Mouse (Mus musculus): ENCODE data around the gene Nodal. TPM values are rescaled to one million over a fixed set of nuclear protein-coding genes. Genes with fewer than 3 reads are reported as not detected.

Gene Nodal
- polyA plus RNA-seq, 1 experiment from 2014 or later: 0.12 TPM

DNA sequence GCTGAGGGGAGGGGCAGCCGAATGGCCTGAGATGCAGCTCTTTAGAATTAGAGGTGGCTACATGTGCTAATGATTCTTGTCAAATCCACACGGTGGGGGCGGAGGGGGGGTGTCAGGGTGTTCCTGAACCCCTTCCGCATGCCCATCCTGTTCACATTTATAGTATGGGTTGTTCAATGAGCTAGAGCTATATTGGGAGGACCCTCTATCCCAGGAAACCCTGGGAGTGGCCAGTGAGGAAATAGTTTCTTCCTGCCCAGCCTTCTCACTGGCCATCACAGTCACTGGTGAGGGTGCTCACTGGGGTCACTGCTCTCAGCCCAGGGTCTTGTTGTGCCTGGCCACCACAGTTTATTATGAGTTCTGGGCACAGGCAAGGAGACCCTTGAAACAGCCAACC is 2.2 kb downstream of the Nodal start:
- 50% methylated on average over 4 of the region's 4 CpGs for WGBS
- peaks cover 45% of the 10 kb centered on the region for H3K27me3 ChIP-seq (ENCODE audit: control insufficient read depth, insufficient read depth, low read length)
- no peak overlapping the region for H3K27ac ChIP-seq (replicated peaks in 1 of 2; ENCODE audit: control insufficient read depth in 1 of 2, insufficient read depth in 1 of 2, low read depth in 2 of 2, low read length in 2 of 2)
- no peak overlapping the region for H3K9ac ChIP-seq (ENCODE audit: low read length)
- H3K4me1 ChIP-seq (ENCODE audit: control insufficient read depth in 2 of 2, insufficient read depth in 2 of 2, low read length in 2 of 2): peaks cover 9 to 18% of the 10 kb centered on the region in 2 experiments
- no peak overlapping the region for H3K4me2 ChIP-seq (ENCODE audit: low read length)
- H3K36me3 ChIP-seq (ENCODE audit: control insufficient read depth, insufficient read depth, low read length): no peaks in the 10 kb centered on the region
- ATAC-seq (ENCODE audit: insufficient number of reproducible peaks, insufficient read depth, low FRiP score, low read depth): no peak
- H3K9me3 ChIP-seq (ENCODE audit: control insufficient read depth, low read length): no peaks in the 10 kb centered on the region
- no peak overlapping the region for H3K4me3 ChIP-seq (ENCODE audit: control insufficient read depth in 1 of 2, insufficient read depth in 1 of 2, low read depth in 1 of 2, low read length in 2 of 2)

- Histone ChIP-seq H3K4me1 (ENCODE audit: control insufficient read depth in 2 of 2, insufficient read depth in 2 of 2, low read length in 2 of 2) (peaks cover 9 to 28% of the 10 kb centered on the region in 2 experiments), H3K27me3 (ENCODE audit: control insufficient read depth, insufficient read depth, low read length) (peaks cover 25% of the 10 kb centered on the region), H3K27ac (replicated peaks in 1 of 2; ENCODE audit: control insufficient read depth in 1 of 2, insufficient read depth in 1 of 2, low read depth in 2 of 2, low read length in 2 of 2) (no peak overlapping the region), H3K4me2 (ENCODE audit: low read length) (no peak overlapping the region), H3K9me3 (ENCODE audit: control insufficient read depth, low read length) (no peaks in the 10 kb centered on the region), H3K4me3 (ENCODE audit: control insufficient read depth in 1 of 2, insufficient read depth in 1 of 2, low read depth in 1 of 2, low read length in 2 of 2) (no peak overlapping the region), H3K9ac (ENCODE audit: low read length) (no peak overlapping the region), H3K36me3 (ENCODE audit: control insufficient read depth, insufficient read depth, low read length) (no peaks in the 10 kb centered on the region)
- 88% methylated on average over 12 of the region's 12 CpGs for WGBS
- no peak for ATAC-seq (ENCODE audit: insufficient number of reproducible peaks, insufficient read depth, low FRiP score, low read depth)
Observed at GRCm38 (mm10) chr10:61422861-61423260, 5.1 kb downstream of the Nodal start.

- WGBS: 56% methylated on average over 10 of the region's 10 CpGs
- no peak for ATAC-seq (ENCODE audit: insufficient number of reproducible peaks, insufficient read depth, low FRiP score, low read depth)
- Histone ChIP-seq H3K4me3 (ENCODE audit: control insufficient read depth in 1 of 2, insufficient read depth in 1 of 2, low read depth in 1 of 2, low read length in 2 of 2) (no peak overlapping the region), H3K4me1 (ENCODE audit: control insufficient read depth in 2 of 2, insufficient read depth in 2 of 2, low read length in 2 of 2) (peaks cover 9 to 24% of the 10 kb centered on the region in 2 experiments), H3K9ac (ENCODE audit: low read length) (no peak overlapping the region), H3K27ac (replicated peaks in 1 of 2; ENCODE audit: control insufficient read depth in 1 of 2, insufficient read depth in 1 of 2, low read depth in 2 of 2, low read length in 2 of 2) (no peak overlapping the region), H3K27me3 (ENCODE audit: control insufficient read depth, insufficient read depth, low read length) (peaks cover 21% of the 10 kb centered on the region), H3K9me3 (ENCODE audit: control insufficient read depth, low read length) (no peaks in the 10 kb centered on the region), H3K36me3 (ENCODE audit: control insufficient read depth, insufficient read depth, low read length) (no peaks in the 10 kb centered on the region), H3K4me2 (ENCODE audit: low read length) (no peak overlapping the region)
Observed at GRCm38 (mm10) chr10:61423289-61423688, 5.5 kb downstream of the Nodal start.

GRCm38 (mm10) chr10:61424500-61424899 is 6.7 kb downstream of the Nodal start:
- Histone ChIP-seq H3K9ac (ENCODE audit: low read length) (no peak overlapping the region; the same call in 1 of the 2 replicates), H3K4me2 (ENCODE audit: low read length) (peak overlapping the region; percentile 44), H3K36me3 (ENCODE audit: control insufficient read depth, insufficient read depth, low read length) (peaks cover 5% of the 10 kb centered on the region), H3K4me3 (ENCODE audit: control insufficient read depth in 1 of 2, insufficient read depth in 1 of 2, low read depth in 1 of 2, low read length in 2 of 2) (no peak overlapping the region), H3K9me3 (ENCODE audit: control insufficient read depth, low read length) (no peaks in the 10 kb centered on the region), H3K27me3 (ENCODE audit: control insufficient read depth, insufficient read depth, low read length) (peaks cover 9% of the 10 kb centered on the region), H3K4me1 (ENCODE audit: control insufficient read depth in 2 of 2, insufficient read depth in 2 of 2, low read length in 2 of 2) (peaks cover 7 to 21% of the 10 kb centered on the region in 2 experiments), H3K27ac (replicated peaks in 1 of 2; ENCODE audit: control insufficient read depth in 1 of 2, insufficient read depth in 1 of 2, low read depth in 2 of 2, low read length in 2 of 2) (no peak overlapping the region)
- ATAC-seq (ENCODE audit: insufficient number of reproducible peaks, insufficient read depth, low FRiP score, low read depth): no peak; the same call in 1 of the 2 replicates
- 19% methylated on average over 7 of the region's 7 CpGs for WGBS

- Histone ChIP-seq H3K27me3 (ENCODE audit: control insufficient read depth, insufficient read depth, low read length) (peaks cover 4% of the 10 kb centered on the region), H3K27ac (replicated peaks in 1 of 2; ENCODE audit: control insufficient read depth in 1 of 2, insufficient read depth in 1 of 2, low read depth in 2 of 2, low read length in 2 of 2) (no peak overlapping the region), H3K9ac (ENCODE audit: low read length) (no peak overlapping the region), H3K4me1 (ENCODE audit: control insufficient read depth in 2 of 2, insufficient read depth in 2 of 2, low read length in 2 of 2) (peaks cover 7 to 21% of the 10 kb centered on the region in 2 experiments), H3K4me3 (ENCODE audit: control insufficient read depth in 1 of 2, insufficient read depth in 1 of 2, low read depth in 1 of 2, low read length in 2 of 2) (no peak overlapping the region), H3K9me3 (ENCODE audit: control insufficient read depth, low read length) (no peaks in the 10 kb centered on the region), H3K36me3 (ENCODE audit: control insufficient read depth, insufficient read depth, low read length) (peaks cover 11% of the 10 kb centered on the region), H3K4me2 (ENCODE audit: low read length) (no peak overlapping the region)
- 65% methylated on average over 2 of the region's 2 CpGs for WGBS
- ATAC-seq (ENCODE audit: insufficient number of reproducible peaks, insufficient read depth, low FRiP score, low read depth): no peak
Observed at GRCm38 (mm10) chr10:61425047-61425446, 7.3 kb downstream of the Nodal start.

DNA sequence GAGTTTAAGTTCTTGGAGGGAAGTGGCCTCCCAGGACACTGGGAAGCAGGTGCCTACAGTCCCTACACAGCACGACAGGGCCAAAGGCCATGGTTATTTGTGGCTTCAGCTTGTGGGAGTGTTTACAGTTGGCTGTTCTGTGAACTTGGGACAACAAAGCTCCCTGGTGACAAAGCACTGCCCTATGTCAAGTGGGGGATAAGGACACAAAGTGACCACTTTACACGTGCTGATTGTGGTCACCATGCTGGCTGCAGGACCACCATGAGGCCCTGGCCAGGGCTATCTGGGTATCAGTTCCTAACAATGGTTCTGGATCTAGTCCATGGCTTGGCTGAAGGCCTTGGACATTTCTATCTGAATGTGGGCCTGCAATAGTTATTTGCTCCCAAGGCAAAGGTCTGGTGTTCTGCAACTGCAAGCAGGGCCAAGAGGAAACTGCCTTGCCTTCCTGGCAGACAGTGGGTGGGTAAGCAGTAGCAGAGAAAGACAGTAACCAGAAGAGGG is 8.5 kb downstream of the Nodal start:
- no peak overlapping the region for H3K9ac ChIP-seq (ENCODE audit: low read length)
- WGBS: 9% methylated on average over 2 of the region's 2 CpGs
- peaks cover 7 to 21% of the 10 kb centered on the region in 2 experiments for H3K4me1 ChIP-seq (ENCODE audit: control insufficient read depth in 2 of 2, insufficient read depth in 2 of 2, low read length in 2 of 2)
- no peak overlapping the region for H3K4me2 ChIP-seq (ENCODE audit: low read length)
- no peaks in the 10 kb centered on the region for H3K27me3 ChIP-seq (ENCODE audit: control insufficient read depth, insufficient read depth, low read length)
- no peaks in the 10 kb centered on the region for H3K9me3 ChIP-seq (ENCODE audit: control insufficient read depth, low read length)
- H3K36me3 ChIP-seq (ENCODE audit: control insufficient read depth, insufficient read depth, low read length): peaks cover 23% of the 10 kb centered on the region
- ATAC-seq (ENCODE audit: insufficient number of reproducible peaks, insufficient read depth, low FRiP score, low read depth): 0 out of 2 replicates have a peak, but pooled peaks have one; percentile 18
- H3K27ac ChIP-seq (replicated peaks in 1 of 2; ENCODE audit: control insufficient read depth in 1 of 2, insufficient read depth in 1 of 2, low read depth in 2 of 2, low read length in 2 of 2): peak overlapping the region in 1 of 2 experiments; percentile 41; a peak in 2 of 4 replicates
- no peak overlapping the region for H3K4me3 ChIP-seq (ENCODE audit: control insufficient read depth in 1 of 2, insufficient read depth in 1 of 2, low read depth in 1 of 2, low read length in 2 of 2)

DNA sequence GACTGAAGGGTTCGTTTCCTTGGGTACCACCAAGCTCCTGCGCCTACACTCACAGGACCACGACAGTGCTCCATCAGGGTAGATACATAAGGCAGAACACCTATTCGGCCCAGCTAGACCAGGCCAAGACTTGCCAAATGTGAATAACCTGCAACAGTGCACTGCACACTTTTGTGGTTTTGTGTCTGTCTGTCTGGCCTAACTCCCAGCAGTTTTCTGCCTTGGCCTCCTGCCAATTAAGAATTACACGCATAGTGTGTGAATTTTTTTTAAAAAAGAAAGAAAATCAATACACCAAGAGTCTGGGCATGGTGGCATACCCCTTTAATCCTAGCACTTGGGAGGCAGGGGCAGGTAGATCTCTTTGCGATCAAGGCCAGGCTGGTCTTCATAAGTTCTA is 10.2 kb downstream of the Nodal start:
- Histone ChIP-seq H3K4me2 (ENCODE audit: low read length) (no peak overlapping the region), H3K27ac (replicated peaks in 1 of 2; ENCODE audit: control insufficient read depth in 1 of 2, insufficient read depth in 1 of 2, low read depth in 2 of 2, low read length in 2 of 2) (no peak overlapping the region), H3K27me3 (ENCODE audit: control insufficient read depth, insufficient read depth, low read length) (no peaks in the 10 kb centered on the region), H3K9ac (ENCODE audit: low read length) (no peak overlapping the region), H3K36me3 (ENCODE audit: control insufficient read depth, insufficient read depth, low read length) (peaks cover 36% of the 10 kb centered on the region), H3K9me3 (ENCODE audit: control insufficient read depth, low read length) (no peaks in the 10 kb centered on the region), H3K4me1 (ENCODE audit: control insufficient read depth in 2 of 2, insufficient read depth in 2 of 2, low read length in 2 of 2) (peaks cover 7 to 21% of the 10 kb centered on the region in 2 experiments), H3K4me3 (ENCODE audit: control insufficient read depth in 1 of 2, insufficient read depth in 1 of 2, low read depth in 1 of 2, low read length in 2 of 2) (no peak overlapping the region)
- WGBS: 88% methylated on average over 6 of the region's 6 CpGs
- ATAC-seq (ENCODE audit: insufficient number of reproducible peaks, insufficient read depth, low FRiP score, low read depth): no peak

DNA sequence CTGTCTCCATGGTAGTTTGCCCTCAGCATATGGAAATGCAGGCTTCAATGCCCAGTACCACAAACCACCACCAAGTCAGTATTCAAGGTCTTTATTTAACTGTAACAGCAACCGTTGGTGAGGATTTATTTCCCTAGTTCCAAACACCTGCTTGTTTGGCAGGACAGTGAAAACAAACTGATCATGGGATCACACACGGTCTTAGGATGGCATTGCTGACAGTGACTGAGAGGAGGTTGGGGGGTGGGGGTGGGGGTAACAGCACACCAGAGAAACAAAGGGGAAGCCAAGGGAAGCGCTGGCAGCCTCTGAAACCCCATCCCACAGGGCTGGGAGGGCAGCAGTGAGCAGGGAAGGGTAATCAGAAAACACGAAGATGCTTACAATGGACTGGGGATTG is 10.6 kb downstream of the Nodal start:
- no peaks in the 10 kb centered on the region for H3K27me3 ChIP-seq (ENCODE audit: control insufficient read depth, insufficient read depth, low read length)
- H3K4me2 ChIP-seq (ENCODE audit: low read length): no peak overlapping the region
- no peak overlapping the region for H3K27ac ChIP-seq (replicated peaks in 1 of 2; ENCODE audit: control insufficient read depth in 1 of 2, insufficient read depth in 1 of 2, low read depth in 2 of 2, low read length in 2 of 2)
- H3K36me3 ChIP-seq (ENCODE audit: control insufficient read depth, insufficient read depth, low read length): peaks cover 41% of the 10 kb centered on the region
- ATAC-seq (ENCODE audit: insufficient number of reproducible peaks, insufficient read depth, low FRiP score, low read depth): no peak
- 78% methylated on average over 4 of the region's 4 CpGs for WGBS
- H3K9ac ChIP-seq (ENCODE audit: low read length): no peak overlapping the region
- H3K9me3 ChIP-seq (ENCODE audit: control insufficient read depth, low read length): no peaks in the 10 kb centered on the region
- peaks cover 7 to 21% of the 10 kb centered on the region in 2 experiments for H3K4me1 ChIP-seq (ENCODE audit: control insufficient read depth in 2 of 2, insufficient read depth in 2 of 2, low read length in 2 of 2)
- H3K4me3 ChIP-seq (ENCODE audit: control insufficient read depth in 1 of 2, insufficient read depth in 1 of 2, low read depth in 1 of 2, low read length in 2 of 2): no peak overlapping the region

Data from heart, embryonic 14.5 days (tissue).